Mouse (Mus musculus): ENCODE measurements around the gene Idh3a. TPM values are rescaled to one million over a fixed set of nuclear protein-coding genes. Genes with fewer than 3 reads are reported as not detected.

The Idh3a gene
- 114 and 118 TPM in 2 replicates for polyA plus RNA-seq (2014; fragmentation: Nextera tagmentation; extraction: Ambion mirVana)

DNA sequence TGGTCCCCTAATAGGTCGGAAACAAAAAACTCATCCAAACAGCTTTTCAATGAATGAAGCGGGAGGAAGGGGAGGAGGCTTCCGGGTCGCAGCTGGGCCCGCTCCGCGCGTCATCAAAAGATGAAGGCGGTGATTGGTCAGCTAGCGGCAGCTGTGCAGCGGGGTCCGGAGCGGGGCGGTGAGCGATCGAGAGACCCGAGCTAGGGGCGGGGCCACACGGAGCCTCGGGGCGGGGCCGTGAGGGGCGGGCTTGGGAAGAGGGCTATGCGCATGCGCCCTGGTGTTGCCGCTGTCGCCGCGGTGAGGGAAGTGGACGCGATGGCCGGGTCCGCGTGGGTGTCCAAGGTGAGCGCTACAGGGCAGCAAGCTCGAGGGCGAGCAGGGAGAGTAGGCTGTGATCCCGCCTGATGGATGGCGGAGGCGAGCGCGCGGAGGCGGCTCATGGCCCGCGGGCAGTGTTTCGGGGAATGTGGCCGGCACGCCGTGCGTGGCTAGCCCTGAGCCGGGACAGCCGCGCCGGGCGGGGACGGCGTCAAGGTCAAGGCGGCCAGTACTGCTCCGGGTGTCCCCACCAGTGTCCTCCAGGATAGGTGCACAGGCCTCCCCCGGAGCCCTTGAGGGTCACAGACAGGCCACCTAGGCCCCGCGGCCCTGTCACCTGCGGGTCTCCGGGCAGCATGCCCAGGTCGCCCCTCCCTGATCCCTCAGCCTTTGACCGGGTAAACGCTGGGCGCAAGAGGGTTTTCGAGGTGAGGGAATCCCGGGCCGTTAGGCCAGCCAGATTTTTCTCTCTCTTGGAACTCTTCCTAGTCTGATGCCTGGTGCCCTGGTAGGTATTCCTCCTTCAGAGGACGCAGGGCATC, at the start of gene Idh3a:
TSS of gene Idh3a (plus strand) at position 136 of the 863 bp plus-strand sequence.
- Histone ChIP-seq H3K4me1 (ENCODE audit: control insufficient read depth, insufficient read depth, low read length) (peaks cover 7% of the 10 kb centered on the region), H3K27me3 (ENCODE audit: control insufficient read depth, insufficient read depth, low read length) (no peaks in the 10 kb centered on the region), H3K36me3 (ENCODE audit: control insufficient read depth, insufficient read depth, low read length) (no peaks in the 10 kb centered on the region), H3K9ac (ENCODE audit: low read length) (peak within 1 kb of the TSS; percentile 81), H3K4me2 (ENCODE audit: low read depth) (peak within 1 kb of the TSS; percentile 93), H3K27ac (ENCODE audit: low read depth, low read length) (no peak within 1 kb of the TSS), H3K4me3 (ENCODE audit: low read depth, low read length) (peak within 1 kb of the TSS; percentile 92), H3K9me3 (ENCODE audit: control insufficient read depth, low read length) (no peaks in the 10 kb centered on the region)
- DNase-seq (ENCODE audit: low spot score) = peak; percentile 99
- peak; percentile 99 for ATAC-seq (ENCODE audit: insufficient read depth, low FRiP score, low TSS enrichment)
- under 1% methylated on average over 64 of the region's 73 CpGs for WGBS

DNA sequence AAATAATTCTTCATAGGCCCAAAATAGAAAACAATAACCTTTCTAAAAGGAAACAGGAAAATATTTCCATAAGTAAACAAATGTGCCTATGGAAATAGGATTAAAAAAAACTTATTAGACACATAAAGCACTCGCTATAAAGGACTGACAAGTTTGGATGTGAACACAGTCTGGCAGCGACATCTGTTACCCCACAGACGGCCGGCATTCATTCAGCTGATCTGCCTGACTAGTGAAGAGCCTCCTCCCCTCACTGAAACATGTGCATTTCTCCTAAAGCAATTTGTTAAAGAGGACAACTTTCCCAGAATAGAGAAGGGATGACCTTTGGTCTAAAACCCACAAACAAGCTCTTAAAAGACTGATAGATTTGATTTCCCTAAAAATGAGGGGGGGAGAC, 49.1 kb upstream of the Idh3a start:
- H3K4me3 ChIP-seq (ENCODE audit: low read depth, low read length) = no peak overlapping the region
- H3K4me1 ChIP-seq (ENCODE audit: control insufficient read depth, insufficient read depth, low read length) = no peaks in the 10 kb centered on the region
- H3K4me2 ChIP-seq (ENCODE audit: low read depth) = no peak overlapping the region
- H3K9ac ChIP-seq (ENCODE audit: low read length) = no peak overlapping the region
- ATAC-seq (ENCODE audit: insufficient read depth, low FRiP score, low TSS enrichment) (no peak), DNase-seq (ENCODE audit: low spot score) (no peak)
- no peaks in the 10 kb centered on the region for H3K9me3 ChIP-seq (ENCODE audit: control insufficient read depth, low read length)
- H3K27ac ChIP-seq (ENCODE audit: low read depth, low read length) = no peak overlapping the region
- H3K36me3 ChIP-seq (ENCODE audit: control insufficient read depth, insufficient read depth, low read length) = no peaks in the 10 kb centered on the region
- H3K27me3 ChIP-seq (ENCODE audit: control insufficient read depth, insufficient read depth, low read length) = no peaks in the 10 kb centered on the region
- WGBS = 45% methylated on average over 4 of the region's 4 CpGs

DNA sequence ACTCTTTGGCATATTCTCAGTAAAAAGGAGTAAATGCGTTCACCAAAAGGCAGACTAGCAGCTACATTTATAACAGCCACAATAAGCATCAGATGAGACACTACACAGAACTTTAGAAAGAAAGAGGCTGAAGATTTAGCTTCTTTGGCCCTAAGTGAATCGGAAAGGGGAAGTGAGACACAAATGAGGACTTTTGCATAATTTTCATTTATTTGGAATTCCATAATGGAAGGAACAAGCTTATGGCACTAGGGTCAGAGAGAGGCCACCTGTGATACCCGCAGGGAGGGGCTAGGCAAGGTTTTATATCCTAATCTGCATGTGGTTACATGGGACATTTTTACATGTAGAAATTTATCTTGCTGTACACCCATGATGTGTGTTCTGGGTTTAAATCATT, 48.7 kb upstream of the Idh3a start:
- ATAC-seq (ENCODE audit: insufficient read depth, low FRiP score, low TSS enrichment) = no peak
- 81% methylated on average over 3 of the region's 3 CpGs for WGBS
- no peaks in the 10 kb centered on the region for H3K4me1 ChIP-seq (ENCODE audit: control insufficient read depth, insufficient read depth, low read length)

DNA sequence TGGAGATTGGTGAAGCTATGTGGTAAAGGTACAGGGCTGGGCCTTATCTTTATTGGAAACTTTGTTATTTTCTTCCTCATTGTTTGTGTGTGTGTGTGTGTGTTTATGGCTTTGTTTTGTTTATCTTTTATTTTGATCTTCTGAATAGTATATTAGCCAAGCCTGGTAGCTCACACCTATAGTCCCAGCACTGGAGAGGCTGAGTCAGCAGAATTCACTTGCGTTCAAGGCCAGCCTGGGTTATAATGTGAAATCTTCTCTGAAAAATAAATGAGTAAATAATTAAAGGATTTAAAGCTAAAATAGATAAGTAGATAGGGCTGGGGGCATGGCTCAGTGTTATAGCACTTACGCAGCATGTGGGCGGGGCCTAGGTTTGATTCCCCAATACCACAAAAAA, 47.9 kb upstream of the Idh3a start:
- no peaks in the 10 kb centered on the region for H3K27me3 ChIP-seq (ENCODE audit: control insufficient read depth, insufficient read depth, low read length)
- WGBS = 96% methylated on average over 3 of the region's 3 CpGs
- H3K4me2 ChIP-seq (ENCODE audit: low read depth) = no peak overlapping the region
- H3K9ac ChIP-seq (ENCODE audit: low read length) = no peak overlapping the region
- H3K27ac ChIP-seq (ENCODE audit: low read depth, low read length) = no peak overlapping the region
- H3K4me1 ChIP-seq (ENCODE audit: control insufficient read depth, insufficient read depth, low read length) = no peaks in the 10 kb centered on the region
- DNase-seq (ENCODE audit: low spot score) (no peak), ATAC-seq (ENCODE audit: insufficient read depth, low FRiP score, low TSS enrichment) (no peak)
- no peaks in the 10 kb centered on the region for H3K9me3 ChIP-seq (ENCODE audit: control insufficient read depth, low read length)
- H3K4me3 ChIP-seq (ENCODE audit: low read depth, low read length) = no peak overlapping the region
- H3K36me3 ChIP-seq (ENCODE audit: control insufficient read depth, insufficient read depth, low read length) = no peaks in the 10 kb centered on the region

More for the DNA sequence above, 48.7 kb upstream of the Idh3a start:
- no peak for DNase-seq (ENCODE audit: low spot score)
- Histone ChIP-seq H3K9ac (ENCODE audit: low read length) (no peak overlapping the region), H3K9me3 (ENCODE audit: control insufficient read depth, low read length) (no peaks in the 10 kb centered on the region), H3K4me2 (ENCODE audit: low read depth) (no peak overlapping the region), H3K27me3 (ENCODE audit: control insufficient read depth, insufficient read depth, low read length) (no peaks in the 10 kb centered on the region), H3K27ac (ENCODE audit: low read depth, low read length) (no peak overlapping the region), H3K4me3 (ENCODE audit: low read depth, low read length) (no peak overlapping the region), H3K36me3 (ENCODE audit: control insufficient read depth, insufficient read depth, low read length) (no peaks in the 10 kb centered on the region)

DNA sequence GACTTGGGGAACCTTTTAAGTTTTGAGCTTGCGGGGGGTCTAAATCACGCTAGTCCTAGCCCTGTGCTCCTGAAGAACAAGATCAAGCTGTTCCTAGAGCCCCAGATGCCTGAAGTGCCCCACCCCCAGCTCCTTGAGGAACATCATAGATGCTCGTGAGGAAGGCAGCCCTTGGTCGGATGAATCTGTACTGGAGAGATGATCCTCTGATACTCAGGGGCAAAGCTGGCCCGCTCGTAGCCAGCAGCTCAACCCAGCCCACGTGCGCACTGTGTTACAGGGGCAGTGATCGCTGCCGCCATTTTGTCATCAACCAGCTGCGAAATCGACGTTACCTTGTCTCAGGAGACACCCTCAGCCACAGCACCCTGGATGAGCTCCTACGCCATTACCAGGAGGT, 47.5 kb upstream of the Idh3a start, which contains the start of gene Sh2d7:
TSS of gene Sh2d7 (plus strand) at position 301 of the 400 bp plus-strand sequence.
- H3K9ac ChIP-seq (ENCODE audit: low read length) = no peak within 1 kb of the TSS
- no peaks in the 10 kb centered on the region for H3K4me1 ChIP-seq (ENCODE audit: control insufficient read depth, insufficient read depth, low read length)
- no peaks in the 10 kb centered on the region for H3K36me3 ChIP-seq (ENCODE audit: control insufficient read depth, insufficient read depth, low read length)
- ATAC-seq (ENCODE audit: insufficient read depth, low FRiP score, low TSS enrichment) (no peak), DNase-seq (ENCODE audit: low spot score) (no peak)
- WGBS = 94% methylated on average over 14 of the region's 14 CpGs
- no peak within 1 kb of the TSS for H3K27ac ChIP-seq (ENCODE audit: low read depth, low read length)
- no peak within 1 kb of the TSS for H3K4me2 ChIP-seq (ENCODE audit: low read depth)
- H3K4me3 ChIP-seq (ENCODE audit: low read depth, low read length) = no peak within 1 kb of the TSS
- H3K9me3 ChIP-seq (ENCODE audit: control insufficient read depth, low read length) = no peaks in the 10 kb centered on the region
- H3K27me3 ChIP-seq (ENCODE audit: control insufficient read depth, insufficient read depth, low read length) = no peaks in the 10 kb centered on the region

DNA sequence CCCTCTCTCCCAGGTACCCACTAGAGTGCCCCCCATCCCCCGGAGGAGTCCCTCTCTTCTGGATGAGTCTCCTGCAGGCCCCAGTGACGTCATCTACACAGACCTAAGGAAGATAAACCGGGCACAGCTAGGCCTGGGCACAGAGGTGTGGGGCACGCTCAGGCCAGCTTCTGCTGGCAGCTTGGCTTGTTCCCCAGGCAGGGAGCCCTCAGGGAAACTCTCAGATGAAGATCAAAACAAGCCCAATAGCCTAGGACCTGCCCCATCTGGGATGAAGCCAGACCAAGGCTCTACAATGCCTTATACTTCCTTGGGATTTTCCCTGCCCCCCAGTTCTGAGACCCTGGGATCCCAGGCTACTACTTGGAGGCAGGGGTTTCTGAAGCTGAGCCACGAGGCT, 45.3 kb upstream of the Idh3a start:
- H3K9me3 ChIP-seq (ENCODE audit: control insufficient read depth, low read length) = no peaks in the 10 kb centered on the region
- no peak overlapping the region for H3K4me3 ChIP-seq (ENCODE audit: low read depth, low read length)
- H3K4me1 ChIP-seq (ENCODE audit: control insufficient read depth, insufficient read depth, low read length) = no peaks in the 10 kb centered on the region
- 85% methylated on average over 5 of the region's 5 CpGs for WGBS
- H3K36me3 ChIP-seq (ENCODE audit: control insufficient read depth, insufficient read depth, low read length) = no peaks in the 10 kb centered on the region
- no peaks in the 10 kb centered on the region for H3K27me3 ChIP-seq (ENCODE audit: control insufficient read depth, insufficient read depth, low read length)
- DNase-seq (ENCODE audit: low spot score) (no peak), ATAC-seq (ENCODE audit: insufficient read depth, low FRiP score, low TSS enrichment) (no peak)
- H3K4me2 ChIP-seq (ENCODE audit: low read depth) = no peak overlapping the region
- no peak overlapping the region for H3K27ac ChIP-seq (ENCODE audit: low read depth, low read length)
- no peak overlapping the region for H3K9ac ChIP-seq (ENCODE audit: low read length)

DNA sequence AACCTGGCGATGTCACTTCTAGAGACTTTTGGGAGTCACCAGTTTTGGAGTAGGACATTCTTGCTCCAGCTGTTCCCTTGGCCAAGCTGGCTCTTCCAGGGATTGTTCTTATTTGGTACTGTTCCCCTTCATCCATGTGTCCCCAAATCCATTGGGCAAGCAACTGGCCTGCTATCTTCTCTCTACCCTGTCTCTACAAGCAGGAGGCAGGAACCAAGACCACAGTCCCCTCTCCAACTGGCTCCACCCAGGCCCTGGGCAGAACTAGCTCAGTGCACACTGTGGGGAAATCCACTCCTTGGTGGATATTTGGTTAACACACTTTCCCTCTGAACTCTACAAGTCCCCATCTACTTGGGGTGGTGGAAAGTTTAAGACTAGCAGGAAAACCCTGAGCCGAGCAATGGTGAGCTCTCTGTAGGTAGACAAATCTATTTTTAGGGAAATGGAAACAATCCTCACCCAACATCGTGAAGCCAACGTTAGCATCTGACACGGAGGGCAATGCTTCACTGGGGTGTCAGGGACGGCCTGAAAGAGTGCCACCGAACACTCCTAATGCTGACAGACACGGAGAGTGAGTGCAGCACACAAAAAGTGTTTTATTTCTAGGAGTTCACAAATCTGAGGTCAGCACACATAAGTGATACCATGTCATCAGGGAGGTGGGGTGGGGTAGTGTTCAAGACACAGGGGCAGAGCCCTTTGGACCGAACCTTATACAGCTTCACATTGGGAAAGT, 41.8 kb upstream of the Idh3a start:
- WGBS = 84% methylated on average over 9 of the region's 9 CpGs
- no peak overlapping the region for H3K27ac ChIP-seq (ENCODE audit: low read depth, low read length)
- no peak overlapping the region for H3K4me2 ChIP-seq (ENCODE audit: low read depth)
- H3K36me3 ChIP-seq (ENCODE audit: control insufficient read depth, insufficient read depth, low read length) = no peaks in the 10 kb centered on the region
- H3K27me3 ChIP-seq (ENCODE audit: control insufficient read depth, insufficient read depth, low read length) = no peaks in the 10 kb centered on the region
- H3K4me3 ChIP-seq (ENCODE audit: low read depth, low read length) = no peak overlapping the region
- H3K9me3 ChIP-seq (ENCODE audit: control insufficient read depth, low read length) = no peaks in the 10 kb centered on the region
- DNase-seq (ENCODE audit: low spot score) = no peak
- no peak for ATAC-seq (ENCODE audit: insufficient read depth, low FRiP score, low TSS enrichment)
- no peak overlapping the region for H3K9ac ChIP-seq (ENCODE audit: low read length)
- H3K4me1 ChIP-seq (ENCODE audit: control insufficient read depth, insufficient read depth, low read length) = no peaks in the 10 kb centered on the region

DNA sequence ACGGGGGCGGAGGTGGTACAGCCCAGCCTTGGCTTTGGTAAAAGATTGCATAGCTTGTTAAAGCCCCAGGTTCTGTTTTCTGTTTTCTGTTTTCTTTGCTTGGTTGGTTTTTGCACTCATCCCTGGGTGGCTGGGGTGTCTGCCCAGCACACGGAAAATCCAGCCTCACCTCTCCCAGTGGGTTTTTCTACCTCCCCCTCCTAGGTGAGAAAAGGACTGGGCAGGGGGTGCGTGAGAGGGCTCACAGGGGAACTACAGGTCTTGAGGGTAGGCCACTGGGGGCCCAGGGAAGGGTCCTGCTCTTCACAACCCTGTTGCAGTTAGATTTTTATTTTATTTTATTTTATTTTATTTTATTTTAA, 41.2 kb upstream of the Idh3a start:
- DNase-seq (ENCODE audit: low spot score) = no peak
- ATAC-seq (ENCODE audit: insufficient read depth, low FRiP score, low TSS enrichment) = no peak
- H3K9ac ChIP-seq (ENCODE audit: low read length) = no peak overlapping the region
- H3K4me1 ChIP-seq (ENCODE audit: control insufficient read depth, insufficient read depth, low read length) = no peaks in the 10 kb centered on the region
- no peaks in the 10 kb centered on the region for H3K9me3 ChIP-seq (ENCODE audit: control insufficient read depth, low read length)
- no peaks in the 10 kb centered on the region for H3K36me3 ChIP-seq (ENCODE audit: control insufficient read depth, insufficient read depth, low read length)
- no peaks in the 10 kb centered on the region for H3K27me3 ChIP-seq (ENCODE audit: control insufficient read depth, insufficient read depth, low read length)
- no peak overlapping the region for H3K4me3 ChIP-seq (ENCODE audit: low read depth, low read length)
- 91% methylated on average over 4 of the region's 4 CpGs for WGBS
- no peak overlapping the region for H3K27ac ChIP-seq (ENCODE audit: low read depth, low read length)
- no peak overlapping the region for H3K4me2 ChIP-seq (ENCODE audit: low read depth)
